Mouse (Mus musculus) embryonic facial prominence, embryonic 10.5 days (tissue): ENCODE measurements around the gene Capn9. TPM values are rescaled to one million over a fixed set of nuclear protein-coding genes. Genes with fewer than 3 reads are reported as not detected.

ENCODE experiments used
- DNase-seq: peaks from one replicate; pipeline ENCODE4 v3.0.0-alpha.2; 2017; ENCODE audit warnings: low spot score
- H3K27ac ChIP-seq: fragments of 300-500 bp; sonication (generic); replicated peaks from 2 replicates; pipeline ENCODE4 v1.5.1; 2016; ENCODE audit warnings: mild to moderate bottlenecking
- H3K27me3 ChIP-seq: fragments of 300-500 bp; sonication (generic); replicated peaks from 2 replicates; pipeline ENCODE4 v1.6.1; 2016; ENCODE audit warnings: low read depth, mild to moderate bottlenecking; ENCODE audit not compliant: poor library complexity, severe bottlenecking
- H3K36me3 ChIP-seq: fragments of 300-500 bp; sonication (generic); replicated peaks from 2 replicates; pipeline ENCODE4 v1.6.1; 2016; ENCODE audit warnings: mild to moderate bottlenecking, moderate library complexity
- H3K4me1 ChIP-seq: fragments of 300-500 bp; sonication (generic); 2 replicates; pipeline ENCODE4 v1.6.1; 2016
- H3K4me3 ChIP-seq: fragments of 300-500 bp; sonication (generic); 2 replicates; pipeline ENCODE4 v1.5.1; 2016; ENCODE audit warnings: mild to moderate bottlenecking, moderate library complexity
- H3K9me3 ChIP-seq: fragments of 300-500 bp; sonication (generic); 2 replicates; pipeline ENCODE4 v1.6.1; 2016; ENCODE audit warnings: mild to moderate bottlenecking
- WGBS: fragments of 180-500 bp; shearing (Covaris S2); methylation state at CpG from one replicate; pipeline ENCODE4 v1.1.7; 2016; 5-methylcytosine and 5-hydroxymethylcytosine counted together
- polyA plus RNA-seq: library from polyadenylated mRNA; unstranded; fragments of >200 nt; fragmentation: Nextera tagmentation; extraction: Ambion mirVana; gene quantifications from 2 replicates; pipeline ENCODE4 v1.2.1, GENCODE M21; 2016

Gene Capn9
- polyA plus RNA-seq = not detected in 2 replicates

DNA sequence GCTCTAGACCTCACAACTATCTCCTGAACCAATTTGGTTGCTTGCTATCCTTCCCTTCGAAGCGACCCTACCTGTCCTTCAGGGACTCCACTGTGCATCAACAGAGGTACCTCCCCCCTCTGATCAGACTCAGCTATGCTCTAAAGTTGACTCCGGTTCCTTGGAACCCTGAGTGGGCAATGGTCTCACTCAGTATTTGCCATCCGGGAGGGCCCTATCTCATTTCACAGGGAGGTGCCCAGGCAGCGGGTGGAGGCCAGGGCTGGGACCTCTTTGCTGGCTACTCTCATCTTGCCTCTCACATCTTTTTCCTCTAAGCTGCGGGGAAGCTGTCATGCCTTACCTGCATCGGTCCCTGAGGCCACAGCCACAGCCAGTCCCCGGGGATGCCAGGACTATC, at the start of gene Capn9:
Capn9 (plus strand) TSS at position 301 of the 400 bp plus-strand sequence.
- no peaks in the 10 kb centered on the region for H3K9me3 ChIP-seq
- no peaks in the 10 kb centered on the region for H3K36me3 ChIP-seq
- H3K4me1 ChIP-seq = peaks cover 23% of the 10 kb centered on the region
- H3K27me3 ChIP-seq = no peaks in the 10 kb centered on the region
- DNase-seq = no peak
- H3K4me3 ChIP-seq = no peak within 1 kb of the TSS
- no peak within 1 kb of the TSS for H3K27ac ChIP-seq
- WGBS = 90% methylated on average over 8 of the region's 8 CpGs

DNA sequence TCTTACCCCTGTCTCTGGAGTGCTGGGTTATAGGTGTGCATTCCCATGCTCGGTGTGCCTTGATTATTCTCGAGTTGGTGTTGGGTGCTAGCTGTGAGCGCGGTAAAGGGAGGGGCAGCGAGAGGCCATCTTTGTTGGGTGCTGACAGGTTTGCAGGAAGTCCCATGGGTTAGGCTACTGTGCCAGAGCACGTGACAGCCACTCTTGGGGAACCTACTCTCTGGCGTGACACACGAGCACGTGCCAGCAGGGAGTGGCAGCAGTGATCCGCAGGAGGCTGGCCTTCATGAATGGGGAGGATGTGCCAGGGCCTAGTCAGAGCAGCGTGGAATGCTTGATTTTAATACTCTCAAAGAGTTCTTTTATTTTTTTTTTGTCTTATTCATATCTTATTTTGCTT, 49.6 kb upstream of the Capn9 start:
- WGBS = 94% methylated on average over 11 of the region's 11 CpGs
- Histone ChIP-seq H3K9me3 (no peaks in the 10 kb centered on the region), H3K27ac (no peak overlapping the region), H3K4me1 (peaks cover 11% of the 10 kb centered on the region), H3K27me3 (no peaks in the 10 kb centered on the region), H3K36me3 (peaks cover 64% of the 10 kb centered on the region), H3K4me3 (no peak overlapping the region)
- no peak for DNase-seq

DNA sequence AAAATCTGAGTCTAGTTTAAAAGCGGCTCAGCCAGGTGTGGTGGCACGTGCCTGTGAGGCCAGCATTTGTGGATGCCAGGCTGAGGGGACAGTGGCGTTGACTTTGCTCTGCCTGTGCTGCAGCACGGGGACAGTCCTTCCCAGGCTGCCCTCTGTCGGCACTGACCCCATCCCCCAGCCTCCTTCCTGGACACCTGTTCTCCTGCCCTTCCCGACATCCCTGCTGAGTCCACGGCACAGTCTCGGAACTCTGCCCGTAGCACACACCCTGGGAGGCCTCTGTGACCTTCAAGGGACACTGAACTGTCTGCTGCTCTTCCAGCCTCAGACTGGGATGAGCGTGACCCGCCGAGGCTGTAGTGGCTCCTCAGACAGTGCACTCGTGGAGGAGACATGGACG, 45.8 kb upstream of the Capn9 start:
- 88% methylated on average over 14 of the region's 14 CpGs for WGBS
- Histone ChIP-seq H3K9me3 (no peaks in the 10 kb centered on the region), H3K4me1 (no peaks in the 10 kb centered on the region), H3K36me3 (peaks cover 93% of the 10 kb centered on the region), H3K27ac (no peak overlapping the region), H3K27me3 (no peaks in the 10 kb centered on the region), H3K4me3 (no peak overlapping the region)
- no peak for DNase-seq

DNA sequence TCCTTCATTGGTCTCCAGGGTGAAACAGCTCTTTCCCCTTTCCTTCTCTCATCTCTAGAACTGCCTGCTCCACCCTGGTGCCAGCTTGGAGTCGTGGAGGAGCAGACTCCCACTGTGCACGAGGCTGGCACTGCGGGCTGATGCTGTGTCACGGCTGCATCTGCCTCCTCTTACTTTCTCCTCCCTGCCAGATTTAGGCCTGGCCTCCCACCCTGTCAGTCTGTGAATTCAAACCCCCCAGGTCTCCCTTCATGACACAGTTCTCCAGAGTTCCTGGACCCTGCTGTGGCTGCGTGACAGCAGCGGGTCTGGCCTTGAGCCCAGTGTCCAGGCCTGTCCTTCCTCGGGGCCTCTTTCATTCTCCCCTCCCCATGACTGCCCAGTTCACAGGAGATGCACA, 45.4 kb upstream of the Capn9 start:
- no peaks in the 10 kb centered on the region for H3K4me1 ChIP-seq
- peaks cover 95% of the 10 kb centered on the region for H3K36me3 ChIP-seq
- WGBS = 92% methylated on average over 7 of the region's 7 CpGs
- no peaks in the 10 kb centered on the region for H3K27me3 ChIP-seq
- H3K4me3 ChIP-seq = no peak overlapping the region
- no peaks in the 10 kb centered on the region for H3K9me3 ChIP-seq
- H3K27ac ChIP-seq = no peak overlapping the region
- DNase-seq = no peak

DNA sequence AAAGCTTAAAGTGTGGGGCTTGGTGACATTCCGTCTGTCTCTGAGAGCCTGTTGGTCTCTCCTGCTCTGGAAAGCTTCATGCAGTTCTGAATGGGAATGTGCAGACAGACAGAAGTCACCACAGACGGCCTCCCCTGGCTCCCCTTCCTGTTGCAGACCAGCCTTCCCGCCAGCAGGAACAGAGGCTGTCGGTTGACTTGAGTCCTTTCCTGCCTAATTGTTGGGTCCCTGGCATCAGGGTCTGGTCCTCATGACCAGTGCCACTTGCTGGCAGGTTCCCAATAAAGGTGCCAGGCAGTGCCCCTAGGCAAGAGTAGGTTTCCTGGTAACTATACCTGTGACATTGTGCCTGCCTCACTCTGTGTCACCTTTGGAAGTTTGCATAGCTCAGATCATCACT, 44.9 kb upstream of the Capn9 start:
- H3K27ac ChIP-seq = no peak overlapping the region
- H3K4me3 ChIP-seq = no peak overlapping the region
- WGBS = 84% methylated on average over 4 of the region's 4 CpGs
- DNase-seq = no peak
- no peaks in the 10 kb centered on the region for H3K4me1 ChIP-seq
- no peaks in the 10 kb centered on the region for H3K9me3 ChIP-seq
- H3K27me3 ChIP-seq = no peaks in the 10 kb centered on the region
- peaks cover 95% of the 10 kb centered on the region for H3K36me3 ChIP-seq

DNA sequence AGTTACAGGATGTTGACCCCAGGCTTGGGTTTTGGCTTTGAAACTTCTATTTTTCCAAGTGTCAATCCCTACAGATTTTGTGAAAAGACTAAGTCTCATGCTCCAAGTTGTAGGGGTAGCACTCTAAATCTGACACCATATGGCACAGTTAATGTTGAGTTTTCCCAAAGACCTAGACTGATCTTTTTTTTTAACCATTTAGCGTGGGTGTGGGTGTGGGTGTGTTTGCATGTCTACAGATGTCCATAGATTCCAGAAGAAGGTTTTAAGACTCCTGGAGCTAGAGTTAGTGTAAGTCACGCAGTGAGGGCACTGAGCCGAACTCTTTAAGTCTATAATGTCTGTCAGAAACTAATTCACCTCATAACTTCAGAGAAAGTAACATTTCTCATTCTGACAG, 43.3 kb upstream of the Capn9 start:
- H3K27me3 ChIP-seq = no peaks in the 10 kb centered on the region
- H3K27ac ChIP-seq = no peak overlapping the region
- H3K4me1 ChIP-seq = no peaks in the 10 kb centered on the region
- no peak overlapping the region for H3K4me3 ChIP-seq
- H3K9me3 ChIP-seq = no peaks in the 10 kb centered on the region
- peaks cover 88% of the 10 kb centered on the region for H3K36me3 ChIP-seq
- WGBS = 96% methylated on average over 3 of the region's 3 CpGs
- no peak for DNase-seq

DNA sequence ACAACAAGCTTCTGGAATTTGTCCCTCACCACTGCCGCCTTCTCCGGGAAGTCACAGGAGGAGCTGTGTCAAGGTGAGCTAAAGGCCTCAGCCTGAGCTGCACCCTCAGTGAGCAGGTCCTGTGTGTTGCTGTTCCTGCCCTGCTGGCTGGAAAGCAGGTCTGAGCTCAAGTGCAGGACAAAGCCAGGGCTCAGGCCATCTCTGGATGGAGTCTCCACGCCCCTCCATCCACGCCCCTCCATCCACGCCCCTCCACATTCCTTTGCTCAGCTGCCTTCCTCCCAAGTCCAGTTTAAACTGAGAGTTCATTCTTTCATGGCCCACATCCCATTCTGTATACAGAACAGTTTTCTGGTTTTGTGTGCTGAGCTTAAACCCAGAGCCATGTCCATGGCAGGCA, 40.5 kb upstream of the Capn9 start:
- Histone ChIP-seq H3K4me3 (no peak overlapping the region), H3K9me3 (no peaks in the 10 kb centered on the region), H3K27ac (no peak overlapping the region), H3K36me3 (peaks cover 92% of the 10 kb centered on the region), H3K4me1 (no peaks in the 10 kb centered on the region), H3K27me3 (no peaks in the 10 kb centered on the region)
- no peak for DNase-seq
- WGBS = 91% methylated on average over 5 of the region's 5 CpGs

DNA sequence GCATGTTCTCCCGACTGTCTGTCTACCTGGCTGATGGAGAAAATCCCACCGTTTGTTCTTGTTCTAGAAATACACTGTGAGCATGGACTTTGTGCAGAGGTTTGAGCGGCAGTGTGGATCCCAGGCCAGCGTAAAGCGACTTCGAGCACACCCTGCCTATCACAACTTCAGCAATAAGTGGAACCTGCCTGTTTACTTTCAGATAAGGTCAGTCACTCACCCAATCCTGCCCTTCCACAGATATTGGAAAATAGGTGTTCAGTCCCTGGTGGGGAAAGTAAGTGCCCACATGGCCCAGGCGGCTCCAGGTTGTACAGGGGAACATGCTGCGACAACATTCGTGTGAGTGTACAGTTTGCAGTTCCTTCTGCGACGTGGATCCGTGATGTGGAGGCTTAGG, 35.0 kb upstream of the Capn9 start:
- WGBS = 95% methylated on average over 12 of the region's 12 CpGs
- Histone ChIP-seq H3K27ac (no peak overlapping the region), H3K4me3 (no peak overlapping the region), H3K27me3 (no peaks in the 10 kb centered on the region), H3K4me1 (no peaks in the 10 kb centered on the region), H3K36me3 (peaks cover 94% of the 10 kb centered on the region), H3K9me3 (no peaks in the 10 kb centered on the region)
- no peak for DNase-seq

DNA sequence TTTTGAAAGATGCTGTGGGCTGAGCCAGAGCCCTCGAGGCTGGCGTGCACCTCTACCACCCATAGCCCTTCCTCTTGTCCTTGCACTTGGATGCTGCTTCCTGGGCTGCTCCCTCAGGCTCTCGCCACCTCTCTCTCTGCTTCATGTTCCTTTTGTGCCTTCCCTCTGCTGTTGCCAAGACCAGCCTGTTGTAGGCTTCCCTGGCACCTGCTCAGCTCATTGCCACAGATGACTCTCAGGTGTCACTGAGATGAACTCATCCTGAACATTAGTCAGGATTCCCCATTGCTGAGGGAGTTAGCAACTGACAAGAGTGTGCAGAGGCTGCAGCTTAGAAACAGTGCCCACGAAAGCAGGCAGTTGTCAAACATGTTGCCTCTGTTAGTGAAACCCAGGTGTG, 33.9 kb upstream of the Capn9 start:
- Histone ChIP-seq H3K27ac (no peak overlapping the region), H3K36me3 (peaks cover 97% of the 10 kb centered on the region), H3K9me3 (no peaks in the 10 kb centered on the region), H3K4me3 (no peak overlapping the region), H3K4me1 (no peaks in the 10 kb centered on the region), H3K27me3 (no peaks in the 10 kb centered on the region)
- 95% methylated on average over 4 of the region's 4 CpGs for WGBS
- no peak for DNase-seq

DNA sequence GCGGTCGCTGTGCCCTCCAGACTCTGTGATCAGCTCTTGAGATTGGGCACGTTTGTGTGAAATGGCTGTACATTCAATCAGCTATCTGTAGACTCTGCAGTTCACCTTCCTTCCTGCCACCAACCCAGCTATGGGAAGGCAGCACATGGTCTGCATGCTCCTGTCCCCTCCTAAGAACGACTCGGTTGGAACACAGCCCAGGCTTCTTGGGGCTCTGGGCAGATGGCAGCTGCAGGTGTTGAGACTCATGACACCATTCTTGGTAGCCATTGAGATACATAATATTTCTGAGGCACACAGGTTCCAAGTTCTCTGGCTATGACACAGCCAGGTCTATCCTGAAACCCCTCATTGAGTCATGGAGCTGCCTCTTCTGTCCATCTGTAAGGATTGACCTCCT, 32.6 kb upstream of the Capn9 start:
- 95% methylated on average over 5 of the region's 5 CpGs for WGBS
- H3K9me3 ChIP-seq = no peaks in the 10 kb centered on the region
- no peaks in the 10 kb centered on the region for H3K27me3 ChIP-seq
- no peak overlapping the region for H3K4me3 ChIP-seq
- no peaks in the 10 kb centered on the region for H3K4me1 ChIP-seq
- H3K36me3 ChIP-seq = peaks cover 100% of the 10 kb centered on the region
- DNase-seq = no peak
- H3K27ac ChIP-seq = no peak overlapping the region

DNA sequence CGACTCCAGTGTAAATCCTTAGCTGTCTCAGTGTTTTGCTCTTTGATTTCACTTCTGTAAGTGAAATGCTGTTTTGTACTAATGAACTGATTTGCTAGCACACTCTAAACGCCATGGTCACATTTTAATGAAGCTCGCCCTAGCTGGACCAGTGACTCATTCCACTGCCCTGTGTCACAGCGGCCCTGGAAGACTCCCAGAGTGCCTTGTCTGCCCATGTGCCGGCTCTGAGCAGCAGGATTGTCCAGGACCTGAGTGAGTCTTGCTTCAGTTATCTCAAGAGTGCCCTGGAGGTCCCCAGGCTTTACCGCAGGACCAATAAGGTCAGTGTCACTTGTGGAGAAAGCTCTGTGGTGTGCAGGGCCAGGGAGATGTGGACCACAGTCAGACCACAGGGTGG, 29.5 kb upstream of the Capn9 start:
- Histone ChIP-seq H3K27me3 (no peaks in the 10 kb centered on the region), H3K4me3 (no peak overlapping the region), H3K36me3 (peaks cover 98% of the 10 kb centered on the region), H3K9me3 (no peaks in the 10 kb centered on the region), H3K27ac (no peak overlapping the region), H3K4me1 (no peaks in the 10 kb centered on the region)
- WGBS = 92% methylated on average over 6 of the region's 6 CpGs
- DNase-seq = no peak

DNA sequence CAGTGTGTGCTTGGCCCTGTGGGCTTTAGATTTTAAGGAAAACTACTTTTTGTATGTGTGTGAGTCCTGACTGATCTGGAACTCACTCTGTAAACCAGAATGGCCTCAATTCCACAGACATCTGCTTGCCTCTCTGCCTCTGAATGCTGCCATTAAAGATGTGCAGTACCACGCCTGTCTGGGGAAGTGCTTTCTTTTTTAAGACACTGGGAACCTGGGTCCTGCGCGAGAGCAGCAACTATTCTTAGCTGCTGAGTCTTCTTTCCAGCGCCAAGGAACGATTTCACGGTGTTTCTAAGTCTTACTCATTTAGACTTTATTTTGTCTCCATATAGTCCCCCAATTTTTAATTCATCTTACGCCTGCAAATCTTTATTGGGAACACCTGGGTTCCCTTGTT, 29.1 kb upstream of the Capn9 start:
- Histone ChIP-seq H3K4me1 (no peaks in the 10 kb centered on the region), H3K4me3 (no peak overlapping the region), H3K27ac (no peak overlapping the region), H3K9me3 (no peaks in the 10 kb centered on the region), H3K36me3 (peaks cover 98% of the 10 kb centered on the region), H3K27me3 (no peaks in the 10 kb centered on the region)
- DNase-seq = no peak
- WGBS = 94% methylated on average over 7 of the region's 7 CpGs

DNA sequence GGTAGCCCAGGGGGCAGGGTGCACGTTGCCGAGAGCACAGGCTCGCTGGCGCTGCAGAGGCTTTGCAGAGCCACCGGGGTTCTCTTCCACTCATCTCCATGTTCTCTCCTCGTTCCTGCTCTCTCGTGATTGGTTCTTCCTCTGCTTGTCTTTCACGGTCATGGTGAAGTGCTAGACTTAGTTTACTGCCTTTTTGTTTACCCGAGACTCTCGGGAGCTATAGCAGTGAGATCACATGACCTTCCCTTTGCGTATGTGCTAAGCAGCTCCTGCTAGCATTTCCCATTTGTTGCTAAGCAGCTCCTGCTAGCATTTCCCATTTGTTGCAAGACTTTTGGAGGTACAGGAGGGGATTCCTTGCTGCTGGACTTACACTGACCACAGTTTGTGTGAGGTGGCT, 28.6 kb upstream of the Capn9 start:
- H3K36me3 ChIP-seq = peaks cover 98% of the 10 kb centered on the region

DNA sequence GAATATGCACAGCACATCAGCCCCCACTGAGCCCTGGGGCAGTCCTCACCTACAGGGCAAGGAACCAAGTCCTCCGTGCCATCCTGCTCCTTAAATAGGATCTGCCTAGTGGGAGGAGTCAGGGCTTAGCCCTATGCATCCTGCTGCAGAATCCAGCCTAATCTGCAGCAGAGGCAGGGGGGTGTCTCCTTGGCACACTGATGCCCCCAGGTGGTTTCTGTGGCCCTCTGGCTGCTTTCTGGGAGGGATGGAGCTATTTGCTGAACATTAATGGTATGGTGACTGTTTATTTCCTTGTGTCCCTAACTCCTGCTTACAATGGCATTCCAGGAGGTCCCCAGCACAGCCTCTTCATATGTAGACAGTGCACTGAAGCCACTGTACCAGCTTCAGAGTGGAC, 27.7 kb upstream of the Capn9 start:
- Histone ChIP-seq H3K4me3 (no peak overlapping the region), H3K27ac (no peak overlapping the region), H3K9me3 (no peaks in the 10 kb centered on the region), H3K36me3 (peaks cover 97% of the 10 kb centered on the region), H3K4me1 (no peaks in the 10 kb centered on the region), H3K27me3 (no peaks in the 10 kb centered on the region)
- 83% methylated on average over 1 of the region's 1 CpGs for WGBS
- DNase-seq = no peak

More for the DNA sequence above, 28.6 kb upstream of the Capn9 start:
- no peak for DNase-seq
- 84% methylated on average over 11 of the region's 11 CpGs for WGBS
- Histone ChIP-seq H3K9me3 (no peaks in the 10 kb centered on the region), H3K27ac (no peak overlapping the region), H3K4me3 (no peak overlapping the region), H3K4me1 (no peaks in the 10 kb centered on the region), H3K27me3 (no peaks in the 10 kb centered on the region)
